Mouse (Mus musculus): ENCODE measurements at regions not wholly inside any gene's neighbourhood (a gene's known extent, or its start where the extent isn't known, plus 50 kb on each side); places are given as distances from the start of the nearest gene placed in this dataset.
A peak's percentile ranks its signal among the peaks of the same experiment; 100 is the strongest.

DNA sequence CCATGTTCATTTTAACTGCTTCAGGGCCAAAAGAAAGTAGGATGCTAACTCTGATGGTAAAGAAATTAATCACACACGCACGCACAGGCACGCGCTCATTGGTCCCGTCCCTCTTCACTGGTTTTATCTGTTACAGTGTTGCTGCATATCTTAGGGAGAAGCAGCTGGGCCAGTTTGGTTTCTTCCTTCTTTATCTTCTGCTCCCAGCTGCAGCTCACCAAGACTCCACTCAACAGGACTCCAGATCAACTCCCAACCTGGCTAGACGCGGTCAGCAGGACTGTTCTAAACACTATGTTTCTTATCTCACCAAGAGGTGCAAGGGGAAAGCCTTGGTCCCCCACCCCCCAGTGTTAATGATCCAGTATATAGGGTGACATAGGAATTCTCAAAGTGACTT lies 455.9 kb downstream of the Sox2 start:
- Histone ChIP-seq H3K27me3 (replicated peaks; ENCODE audit: low read depth, poor library complexity, severe bottlenecking) (peaks cover 18% of the 10 kb centered on the region), H3K27ac (replicated peaks) (no peak overlapping the region; the same call in 1 of the 2 replicates), H3K4me3 (no peak overlapping the region), H3K36me3 (replicated peaks) (no peaks in the 10 kb centered on the region), H3K9me3 (no peaks in the 10 kb centered on the region), H3K4me1 (peaks cover 34% of the 10 kb centered on the region)
- 90% methylated on average over 7 of the region's 7 CpGs for WGBS
- no peak for DNase-seq (ENCODE audit: low spot score)

DNA sequence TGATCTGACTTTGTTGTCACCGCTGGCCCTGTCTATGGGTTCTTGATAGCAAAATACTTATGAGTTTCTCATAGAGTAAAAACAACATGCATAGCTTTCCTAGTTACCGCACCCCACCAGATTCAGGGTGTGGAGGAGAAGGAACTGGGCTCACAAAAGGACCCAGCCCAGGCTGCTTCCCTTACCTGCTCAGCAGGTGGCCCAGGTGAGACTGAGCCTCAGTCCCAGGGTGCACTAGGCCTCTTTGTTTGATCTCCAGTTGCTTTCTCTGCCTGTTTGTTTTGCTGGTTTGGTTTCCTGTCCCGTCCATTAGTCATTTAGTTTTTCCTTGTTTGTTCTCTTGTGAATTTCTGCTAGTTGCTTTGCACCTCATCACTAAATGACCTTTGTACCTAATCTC lies 483.3 kb downstream of the Sox2 start:
- H3K36me3 ChIP-seq (replicated peaks), result no peaks in the 10 kb centered on the region
- WGBS, result 81% methylated on average over 3 of the region's 3 CpGs
- H3K9me3 ChIP-seq, result no peaks in the 10 kb centered on the region
- H3K4me3 ChIP-seq, result no peak overlapping the region
- DNase-seq (ENCODE audit: low spot score), result no peak
- no peaks in the 10 kb centered on the region for H3K4me1 ChIP-seq
- no peak overlapping the region for H3K27ac ChIP-seq (replicated peaks)
- no peaks in the 10 kb centered on the region for H3K27me3 ChIP-seq (replicated peaks; ENCODE audit: low read depth, poor library complexity, severe bottlenecking)

DNA sequence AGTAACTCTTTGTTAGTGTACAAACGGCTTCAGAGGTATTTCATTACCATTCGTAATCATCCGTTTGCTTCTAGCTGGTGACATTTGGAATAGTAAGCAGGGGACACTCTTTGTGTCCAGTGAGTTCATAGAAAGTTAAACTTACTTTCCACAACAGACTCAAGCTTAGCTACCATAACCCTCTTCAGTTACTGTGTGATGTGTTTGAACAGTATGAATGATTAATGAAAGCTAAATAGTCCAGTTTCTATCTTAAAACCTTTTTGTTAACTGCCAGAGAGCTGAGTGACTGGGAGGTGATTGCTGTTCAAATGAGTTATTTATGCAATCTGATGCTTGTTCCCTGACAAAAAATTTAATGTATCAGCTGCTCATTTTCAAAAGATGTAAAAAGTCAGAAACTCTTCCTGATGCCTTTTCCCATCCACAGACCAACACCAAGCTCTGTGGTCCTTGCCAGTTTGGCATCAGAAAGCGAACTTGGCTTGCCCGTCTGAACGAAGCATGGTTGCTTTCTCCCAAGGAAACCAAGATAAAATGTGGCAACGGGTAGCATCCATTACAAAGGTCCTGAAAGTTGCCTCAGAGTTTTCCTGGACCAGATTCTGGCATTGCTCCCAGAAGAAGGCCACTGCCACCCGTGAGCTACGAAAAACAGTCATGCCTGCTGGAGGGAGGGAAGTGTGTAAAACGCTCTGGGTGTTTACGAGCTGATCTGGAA lies 491.5 kb downstream of the Sox2 start:
- Histone ChIP-seq H3K4me1 (no peaks in the 10 kb centered on the region), H3K36me3 (replicated peaks) (no peaks in the 10 kb centered on the region), H3K4me3 (no peak overlapping the region), H3K27ac (replicated peaks) (no peak overlapping the region), H3K9me3 (no peaks in the 10 kb centered on the region), H3K27me3 (replicated peaks; ENCODE audit: low read depth, poor library complexity, severe bottlenecking) (no peaks in the 10 kb centered on the region)
- WGBS, result 81% methylated on average over 11 of the region's 11 CpGs
- no peak for DNase-seq (ENCODE audit: low spot score)

DNA sequence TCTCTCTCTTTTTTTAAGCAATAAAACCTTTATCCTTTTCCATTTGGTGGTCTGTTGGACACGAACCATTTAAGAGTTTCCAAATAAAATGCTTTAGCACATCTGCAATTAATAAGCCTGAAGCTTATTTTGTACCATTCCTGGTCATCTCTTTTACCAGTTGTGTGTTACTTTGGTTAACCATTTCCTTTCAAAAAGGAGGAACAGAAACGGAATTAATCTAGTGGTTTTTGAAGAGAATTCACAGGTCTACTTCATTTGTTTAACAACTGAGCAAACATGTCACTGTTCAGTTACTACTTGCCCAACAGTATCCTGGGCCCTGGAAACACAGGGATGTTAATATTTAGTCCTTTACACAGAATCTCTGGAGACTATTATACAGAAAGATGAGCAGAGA lies 492.5 kb downstream of the Sox2 start:
- no peak overlapping the region for H3K27ac ChIP-seq (replicated peaks)
- H3K4me1 ChIP-seq, result no peaks in the 10 kb centered on the region
- no peaks in the 10 kb centered on the region for H3K27me3 ChIP-seq (replicated peaks; ENCODE audit: low read depth, poor library complexity, severe bottlenecking)
- no peak for DNase-seq (ENCODE audit: low spot score)
- H3K4me3 ChIP-seq, result no peak overlapping the region
- WGBS, result 68% methylated on average over 2 of the region's 2 CpGs
- H3K9me3 ChIP-seq, result no peaks in the 10 kb centered on the region
- no peaks in the 10 kb centered on the region for H3K36me3 ChIP-seq (replicated peaks)

DNA sequence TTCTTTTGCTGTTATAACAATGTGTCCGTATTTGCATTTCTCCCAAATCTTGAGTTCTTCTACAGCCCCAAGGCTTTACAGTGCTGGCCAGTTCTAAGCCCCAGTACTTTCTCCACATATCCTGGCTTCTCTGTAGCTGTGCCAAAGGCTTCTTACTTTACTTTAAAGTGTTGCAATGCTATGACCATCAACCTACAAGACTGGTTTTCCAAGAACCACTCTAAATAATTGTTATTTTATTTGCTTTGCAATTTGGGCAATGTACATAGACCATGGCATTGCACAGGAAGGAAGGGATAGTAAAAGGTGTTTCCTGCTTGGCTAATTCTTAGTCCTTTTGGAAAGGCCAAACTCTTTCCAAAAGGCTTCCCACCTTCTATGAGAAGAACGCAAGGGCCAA lies 495.4 kb downstream of the Sox2 start:
- Histone ChIP-seq H3K27ac (replicated peaks) (no peak overlapping the region), H3K27me3 (replicated peaks; ENCODE audit: low read depth, poor library complexity, severe bottlenecking) (no peaks in the 10 kb centered on the region), H3K36me3 (replicated peaks) (no peaks in the 10 kb centered on the region), H3K4me3 (no peak overlapping the region), H3K9me3 (no peaks in the 10 kb centered on the region), H3K4me1 (no peaks in the 10 kb centered on the region)
- WGBS, result 93% methylated on average over 2 of the region's 2 CpGs
- no peak for DNase-seq (ENCODE audit: low spot score)

DNA sequence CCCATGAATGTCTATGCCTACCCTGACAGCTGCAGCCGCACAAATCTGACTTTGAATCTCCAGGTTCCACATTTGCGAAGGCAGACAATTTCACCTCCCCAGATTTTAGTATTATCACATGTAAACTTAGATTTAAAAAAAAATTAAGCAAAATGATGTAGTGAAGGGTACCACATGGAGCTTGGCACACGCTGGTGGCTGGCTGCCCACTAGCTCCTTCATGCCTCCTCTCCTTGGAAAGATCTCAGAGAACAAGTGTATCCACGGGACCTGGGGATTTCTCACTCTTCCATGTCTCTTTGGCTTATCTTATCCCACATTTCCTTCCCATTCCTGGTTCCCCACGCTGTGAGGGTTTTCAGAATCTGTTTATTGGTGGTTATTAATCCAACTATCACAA lies 496.5 kb downstream of the Sox2 start:
- DNase-seq (ENCODE audit: low spot score), result no peak
- Histone ChIP-seq H3K9me3 (no peaks in the 10 kb centered on the region), H3K36me3 (replicated peaks) (no peaks in the 10 kb centered on the region), H3K27ac (replicated peaks) (no peak overlapping the region), H3K4me1 (no peaks in the 10 kb centered on the region), H3K4me3 (no peak overlapping the region), H3K27me3 (replicated peaks; ENCODE audit: low read depth, poor library complexity, severe bottlenecking) (no peaks in the 10 kb centered on the region)
- WGBS, result 91% methylated on average over 5 of the region's 5 CpGs

DNA sequence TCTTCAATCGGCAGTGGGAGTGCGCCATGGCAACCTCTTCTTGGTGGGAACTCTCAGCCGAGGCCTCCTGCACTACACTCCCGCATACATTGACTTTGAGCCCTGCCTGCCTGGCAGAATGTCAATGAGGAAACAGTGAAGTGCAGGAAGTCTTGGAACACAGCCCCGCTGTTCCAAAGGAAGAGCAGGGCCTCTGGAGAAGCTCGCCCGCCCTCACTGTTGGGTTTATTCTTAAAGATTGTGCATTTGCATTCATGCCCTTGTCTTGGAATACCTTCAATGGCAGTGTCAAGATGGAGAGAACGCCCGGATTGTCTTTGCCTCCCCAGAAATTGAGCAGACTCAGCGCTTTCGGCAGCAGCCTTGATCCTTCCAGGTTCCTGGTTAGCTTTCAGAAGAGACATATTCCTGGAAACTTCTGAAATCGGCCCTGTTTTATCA lies 499.1 kb downstream of the Sox2 start:
- Histone ChIP-seq H3K36me3 (replicated peaks) (no peaks in the 10 kb centered on the region), H3K4me1 (no peaks in the 10 kb centered on the region), H3K9me3 (no peaks in the 10 kb centered on the region), H3K27me3 (replicated peaks; ENCODE audit: low read depth, poor library complexity, severe bottlenecking) (no peaks in the 10 kb centered on the region), H3K4me3 (no peak overlapping the region), H3K27ac (replicated peaks) (no peak overlapping the region)
- no peak for DNase-seq (ENCODE audit: low spot score)
- WGBS, result 71% methylated on average over 12 of the region's 12 CpGs

DNA sequence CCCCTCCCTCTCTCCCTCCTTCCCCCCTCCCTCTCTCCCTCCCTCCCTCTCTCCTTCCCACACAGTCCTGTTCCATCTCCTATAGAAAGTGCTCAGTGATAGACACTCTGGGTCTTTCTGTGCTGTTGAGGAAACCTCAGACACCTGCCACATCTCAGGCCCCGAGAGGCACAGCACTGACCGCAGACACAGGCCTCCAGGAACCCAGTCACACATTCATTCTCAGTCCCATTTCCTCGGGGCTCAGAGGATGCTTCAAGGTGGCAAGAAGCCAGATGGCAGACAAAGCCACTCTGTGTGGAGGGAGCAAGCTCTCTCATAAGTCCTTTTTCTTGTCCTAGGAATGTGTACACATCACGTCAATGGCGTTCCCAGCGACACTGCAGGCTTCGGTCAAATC lies 502.0 kb downstream of the Sox2 start:
- WGBS, result 83% methylated on average over 7 of the region's 7 CpGs
- Histone ChIP-seq H3K4me3 (no peak overlapping the region), H3K9me3 (no peaks in the 10 kb centered on the region), H3K4me1 (no peaks in the 10 kb centered on the region), H3K27ac (replicated peaks) (no peak overlapping the region), H3K27me3 (replicated peaks; ENCODE audit: low read depth, poor library complexity, severe bottlenecking) (no peaks in the 10 kb centered on the region), H3K36me3 (replicated peaks) (no peaks in the 10 kb centered on the region)
- DNase-seq (ENCODE audit: low spot score), result no peak

DNA sequence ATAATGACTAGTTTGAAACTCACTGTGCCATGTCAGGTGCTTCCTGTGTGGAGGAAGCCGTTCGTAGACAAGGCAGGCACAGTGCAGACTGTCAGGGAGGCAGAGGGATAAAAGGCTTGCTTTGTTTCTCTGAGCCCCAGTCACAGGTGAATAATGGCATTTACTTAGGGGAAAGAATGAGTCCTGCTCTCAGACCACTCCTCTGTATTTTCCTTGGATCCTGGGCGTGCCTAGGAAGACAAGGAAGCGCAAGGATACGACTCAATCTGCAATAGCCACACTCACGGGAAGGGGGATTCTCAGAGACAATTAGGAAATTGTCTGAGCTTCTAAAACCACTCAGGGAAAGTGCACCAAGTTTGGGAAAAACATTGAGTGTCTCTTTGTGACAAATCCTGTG lies 504.1 kb downstream of the Sox2 start:
- 35% methylated on average over 6 of the region's 6 CpGs for WGBS
- no peaks in the 10 kb centered on the region for H3K27me3 ChIP-seq (replicated peaks; ENCODE audit: low read depth, poor library complexity, severe bottlenecking)
- no peaks in the 10 kb centered on the region for H3K4me1 ChIP-seq

DNA sequence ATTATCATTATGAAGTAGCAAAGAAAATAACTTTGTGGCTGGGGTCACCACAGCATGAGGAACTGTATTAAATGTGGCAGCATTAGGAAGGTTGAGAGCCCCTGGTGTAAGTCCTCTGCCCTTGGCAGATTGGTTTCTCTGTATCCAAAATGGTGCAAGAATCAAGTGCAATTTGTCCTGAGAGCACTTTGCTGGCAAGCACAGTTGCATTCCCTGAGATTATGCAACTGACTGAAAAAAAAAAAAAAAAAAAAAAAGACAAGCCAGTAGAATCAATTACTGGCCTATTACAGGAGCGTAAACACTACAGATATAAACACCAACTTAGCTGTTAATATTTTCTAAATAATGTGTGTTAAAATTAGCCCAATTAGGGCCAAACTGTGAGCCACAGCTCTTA lies 518.5 kb downstream of the Sox2 start:
- Histone ChIP-seq H3K9me3 (no peaks in the 10 kb centered on the region; the same call in 1 of the 2 replicates), H3K27me3 (replicated peaks; ENCODE audit: low read depth, poor library complexity, severe bottlenecking) (no peaks in the 10 kb centered on the region), H3K36me3 (replicated peaks) (no peaks in the 10 kb centered on the region), H3K4me3 (no peak overlapping the region), H3K4me1 (no peaks in the 10 kb centered on the region), H3K27ac (replicated peaks) (no peak overlapping the region)
- WGBS, result 94% methylated on average over 1 of the region's 1 CpGs
- DNase-seq (ENCODE audit: low spot score), result no peak

More for the DNA sequence above, 504.1 kb downstream of the Sox2 start:
- H3K36me3 ChIP-seq (replicated peaks), result no peaks in the 10 kb centered on the region
- no peaks in the 10 kb centered on the region for H3K9me3 ChIP-seq
- no peak overlapping the region for H3K27ac ChIP-seq (replicated peaks)
- no peak overlapping the region for H3K4me3 ChIP-seq
- no peak for DNase-seq (ENCODE audit: low spot score)

DNA sequence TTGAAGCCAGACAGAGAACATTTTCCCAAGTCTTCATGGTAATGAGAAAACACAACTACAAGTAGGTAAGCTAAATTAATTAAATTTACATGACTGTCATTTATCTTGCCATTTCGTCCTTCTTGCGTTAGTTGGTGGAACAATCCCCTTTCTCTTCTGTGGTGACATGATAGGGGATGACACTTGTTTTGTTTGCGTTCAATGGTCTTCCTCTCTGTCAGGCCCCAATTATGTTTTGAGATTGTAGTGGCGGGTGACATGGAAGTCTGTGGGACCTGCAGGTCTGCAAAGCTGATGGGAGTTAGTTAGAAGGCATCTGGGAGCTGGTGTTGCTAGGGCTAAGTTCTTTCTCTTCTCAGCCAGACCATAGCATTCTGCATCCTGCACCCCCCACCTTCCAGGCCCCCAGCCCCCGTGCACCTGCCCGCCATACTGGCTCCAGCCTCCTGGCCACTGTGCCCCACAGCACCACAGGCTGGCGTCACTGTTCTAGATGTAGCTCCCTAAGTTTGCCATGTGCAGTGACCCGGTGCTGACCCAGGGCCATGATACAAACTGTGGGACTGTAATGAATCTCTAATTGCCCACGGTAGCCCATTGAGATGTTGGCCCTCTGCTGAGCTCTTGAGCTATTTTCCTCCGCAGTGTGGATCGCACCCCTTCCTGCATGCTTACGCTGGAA lies 528.7 kb downstream of the Sox2 start:
- WGBS, result 81% methylated on average over 12 of the region's 12 CpGs
- no peaks in the 10 kb centered on the region for H3K36me3 ChIP-seq (replicated peaks)
- H3K27ac ChIP-seq (replicated peaks), result no peak overlapping the region
- no peaks in the 10 kb centered on the region for H3K27me3 ChIP-seq (replicated peaks; ENCODE audit: low read depth, poor library complexity, severe bottlenecking)
- H3K9me3 ChIP-seq, result no peaks in the 10 kb centered on the region
- H3K4me3 ChIP-seq, result no peak overlapping the region
- H3K4me1 ChIP-seq, result no peaks in the 10 kb centered on the region; the same call in 1 of the 2 replicates
- peak; percentile 18 for DNase-seq (ENCODE audit: low spot score)

DNA sequence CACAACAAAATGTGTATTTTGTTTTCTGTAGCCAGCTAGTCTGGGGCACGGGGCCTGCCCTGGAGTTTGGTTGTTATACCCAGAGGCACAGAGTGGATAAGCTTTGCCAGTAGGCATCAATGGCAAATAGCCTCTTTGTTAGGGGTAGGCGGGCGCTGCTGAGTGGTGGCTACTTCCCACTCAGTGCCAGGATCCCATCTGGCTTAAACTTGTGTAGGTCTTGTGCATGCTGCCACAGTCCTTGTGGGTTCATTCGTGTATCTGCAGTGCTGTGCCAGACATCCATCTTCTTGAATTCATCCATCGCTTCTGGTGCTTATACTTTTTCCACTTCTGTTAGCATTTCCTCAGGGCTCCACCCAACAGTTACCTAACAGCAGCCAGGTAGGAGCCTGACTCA lies 545.4 kb upstream of the Atp11b start:
- no peaks in the 10 kb centered on the region for H3K4me1 ChIP-seq
- no peaks in the 10 kb centered on the region for H3K27me3 ChIP-seq (replicated peaks; ENCODE audit: low read depth, poor library complexity, severe bottlenecking)
- H3K4me3 ChIP-seq, result no peak overlapping the region
- no peak for DNase-seq (ENCODE audit: low spot score)
- 86% methylated on average over 5 of the region's 5 CpGs for WGBS
- H3K27ac ChIP-seq (replicated peaks), result no peak overlapping the region
- H3K36me3 ChIP-seq (replicated peaks), result no peaks in the 10 kb centered on the region
- H3K9me3 ChIP-seq, result no peaks in the 10 kb centered on the region

DNA sequence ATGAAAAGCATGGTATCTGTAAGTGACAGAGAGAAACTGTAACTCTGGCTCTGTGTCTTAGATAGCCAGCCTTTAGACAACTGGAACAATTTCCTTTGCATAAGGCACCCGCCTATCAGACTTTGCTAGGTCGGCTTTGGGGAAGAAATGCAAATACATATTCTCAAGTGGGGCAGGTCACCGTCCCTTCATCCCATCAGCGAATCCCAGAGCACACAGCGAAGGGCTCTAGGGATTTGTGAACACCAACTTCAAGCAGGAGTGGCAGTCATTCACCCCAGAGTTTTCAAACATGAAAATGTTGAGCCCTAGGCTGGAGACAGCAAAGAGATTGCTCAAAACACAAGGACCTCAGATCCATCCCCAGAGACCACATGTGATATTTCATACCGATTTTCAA lies 534.5 kb upstream of the Atp11b start:
- no peak overlapping the region for H3K27ac ChIP-seq (replicated peaks)
- no peaks in the 10 kb centered on the region for H3K36me3 ChIP-seq (replicated peaks)
- no peaks in the 10 kb centered on the region for H3K27me3 ChIP-seq (replicated peaks; ENCODE audit: low read depth, poor library complexity, severe bottlenecking)
- peaks cover 11% of the 10 kb centered on the region; the same call in 1 of the 2 replicates for H3K4me1 ChIP-seq
- DNase-seq (ENCODE audit: low spot score), result no peak
- WGBS, result 87% methylated on average over 6 of the region's 6 CpGs
- no peaks in the 10 kb centered on the region for H3K9me3 ChIP-seq
- H3K4me3 ChIP-seq, result no peak overlapping the region
